Mouse (Mus musculus): ENCODE data around the gene Zc2hc1c. TPM values are rescaled to one million over a fixed set of nuclear protein-coding genes. Genes with fewer than 3 reads are reported as not detected.

Zc2hc1c gene
- 0.25 TPM for polyA plus RNA-seq (2017; shearing (Covaris generic))

DNA sequence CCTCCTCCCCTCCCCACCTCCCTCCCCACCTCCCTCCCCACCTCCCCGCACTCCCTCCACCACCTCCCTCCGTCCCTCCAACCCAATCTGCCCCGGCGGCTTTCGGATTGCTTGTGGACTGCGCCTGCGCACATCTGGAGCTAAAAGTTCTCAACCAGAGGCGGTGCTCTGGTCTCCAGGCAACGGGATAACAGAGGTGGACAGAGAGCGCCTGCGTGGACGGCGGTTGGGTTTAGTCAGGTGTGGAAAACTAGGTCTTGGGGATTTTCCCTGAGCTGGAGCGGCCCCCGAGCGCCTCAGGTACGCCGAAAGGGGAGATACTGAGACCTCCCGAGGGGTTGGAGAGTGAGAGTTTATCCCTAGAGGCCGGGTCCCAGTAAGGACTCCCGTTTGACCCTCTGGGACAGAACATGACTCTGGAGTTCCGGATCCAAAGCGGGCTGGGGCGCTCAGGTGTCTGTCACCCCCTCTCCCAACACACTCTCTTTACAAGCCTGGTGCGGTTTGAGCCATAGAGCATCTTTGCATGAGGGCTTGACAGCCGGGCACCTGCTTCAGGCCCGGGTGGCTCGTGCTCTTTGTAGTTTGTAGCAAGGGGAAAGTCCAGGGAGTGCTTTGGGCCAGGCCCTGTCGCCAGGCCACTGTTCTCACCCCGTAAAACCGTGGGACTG lies at the start of gene Zc2hc1c:
Gene Zc2hc1c (plus strand): TSS at position 106 of the 671 bp plus-strand sequence.

DNA sequence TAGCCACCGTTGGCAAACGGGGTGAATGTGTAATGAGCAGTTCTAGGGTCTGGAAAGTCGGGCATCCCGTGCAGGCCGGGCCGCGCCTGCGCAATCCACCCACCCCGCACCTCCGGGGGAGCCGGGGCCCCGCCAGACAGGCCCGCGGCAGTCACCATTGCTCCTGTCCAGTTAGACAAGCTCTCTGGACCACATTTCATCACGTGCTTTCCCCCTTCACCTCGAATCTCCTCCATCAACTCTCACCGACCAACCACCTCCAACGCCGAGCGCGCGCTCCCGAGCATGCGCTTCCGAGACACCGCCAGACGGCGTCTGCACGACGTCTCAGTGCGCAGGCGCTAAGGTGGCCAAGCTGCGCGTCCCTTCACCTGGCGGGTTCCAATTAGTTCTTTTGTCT lies 18.1 kb upstream of the Zc2hc1c start, which contains the start of gene Mlh3:
Gene Mlh3 (minus strand): TSS at position 281 of the 400 bp plus-strand sequence.

DNA sequence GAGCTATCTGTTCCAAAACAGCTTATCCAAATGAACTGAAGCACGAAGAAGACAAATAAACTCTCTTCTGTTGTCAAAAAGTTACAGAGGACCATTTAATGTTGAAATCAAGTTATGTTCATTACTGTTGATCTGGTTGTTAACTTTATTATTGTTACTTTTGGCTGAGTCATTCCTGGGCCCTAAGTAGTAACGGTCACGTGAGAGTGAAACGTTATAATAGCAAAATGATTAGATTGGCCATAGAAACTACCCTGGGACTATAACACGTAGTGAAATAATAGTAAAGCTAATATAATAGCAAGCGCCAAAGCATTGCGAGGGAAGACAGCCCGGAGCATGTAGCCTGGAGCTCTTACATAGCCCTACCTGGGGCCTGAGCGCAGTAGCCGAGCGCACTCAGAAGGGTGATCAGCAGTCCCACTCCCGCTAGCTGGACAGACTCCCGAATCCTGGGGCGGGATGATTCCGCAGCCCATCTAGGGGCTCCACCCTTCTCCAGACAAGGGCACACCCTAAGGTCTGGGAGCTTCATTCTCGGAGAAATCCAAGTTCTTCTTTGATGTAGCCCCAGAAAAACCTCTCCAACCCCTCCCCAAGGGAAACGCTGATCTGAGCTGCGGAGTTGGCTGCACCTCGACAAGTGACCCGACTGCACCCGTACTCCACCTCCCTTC lies 444 bp upstream of the Zc2hc1c start, which contains the start of gene Acyp1:
Gene Acyp1 (minus strand): TSS at position 630 of the 677 bp plus-strand sequence.

DNA sequence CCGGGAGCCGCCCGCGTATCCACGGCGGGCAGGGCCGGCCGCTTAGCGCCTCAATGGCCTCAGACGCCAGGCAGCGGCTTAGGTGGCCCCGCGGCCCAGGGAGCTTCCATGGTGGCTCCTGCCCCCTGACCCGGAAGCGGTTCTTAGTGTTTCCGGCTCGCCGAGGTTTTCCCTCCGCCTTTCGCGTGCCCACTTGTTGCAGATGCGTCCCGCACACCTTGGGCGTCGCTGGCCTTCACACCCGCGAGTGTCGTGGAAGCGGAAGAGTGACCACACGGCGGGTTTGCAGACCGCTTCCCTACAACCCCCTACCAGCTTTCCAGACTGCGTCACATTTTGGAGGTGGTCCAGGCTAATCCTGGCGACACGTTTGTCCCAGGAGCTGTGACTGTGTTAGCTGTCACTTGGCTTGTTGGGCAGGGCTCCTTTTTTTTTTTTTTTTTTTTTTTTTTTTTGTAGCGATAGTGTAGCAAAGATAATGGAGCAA lies 50.9 kb downstream of the Zc2hc1c start, which contains the start of gene Nek9:
Gene Nek9 (minus strand): TSS at position 120 of the 487 bp plus-strand sequence.

Other genes with a start within 250 kb of the Zc2hc1c start
- gene Prox2, start 177.8 kb upstream of the Zc2hc1c start, polyA plus RNA-seq (2017; shearing (Covaris generic)) = 3.9 TPM
- 124 TPM for gene Dlst, start 177.8 kb upstream of the Zc2hc1c start, polyA plus RNA-seq (2017; shearing (Covaris generic))
- gene Rps6kl1, start 137.3 kb upstream of the Zc2hc1c start, polyA plus RNA-seq (2017; shearing (Covaris generic)) = 2.2 TPM
- not detected for gene Pgf, start 110.8 kb upstream of the Zc2hc1c start, polyA plus RNA-seq (2017; shearing (Covaris generic))
- gene Eif2b2, start 69.1 kb upstream of the Zc2hc1c start, polyA plus RNA-seq (2017; shearing (Covaris generic)) = 92.5 TPM
- 6.7 TPM for gene Mlh3, start 18.0 kb upstream of the Zc2hc1c start, polyA plus RNA-seq (2017; shearing (Covaris generic))
- gene Acyp1, start 153 bp upstream of the Zc2hc1c start, polyA plus RNA-seq (2017; shearing (Covaris generic)) = 32.5 TPM
- gene Nek9, start 50.8 kb downstream of the Zc2hc1c start, polyA plus RNA-seq (2017; shearing (Covaris generic)) = 27.8 TPM
- gene Tmed10, start 86.3 kb downstream of the Zc2hc1c start, polyA plus RNA-seq (2017; shearing (Covaris generic)) = 239 TPM
- 97.3 TPM for gene Fos, start 185.3 kb downstream of the Zc2hc1c start, polyA plus RNA-seq (2017; shearing (Covaris generic))